Mouse (Mus musculus) left cerebral cortex, adult 18-20 months (tissue): ENCODE results near the gene Skil. TPM values are rescaled to one million over a fixed set of nuclear protein-coding genes. Genes with fewer than 3 reads are reported as not detected.

Source experiments
- DNase-seq, 2 experiments: peaks; one replicate each; pipeline ENCODE4 v3.0.0; 2021 to 2022; ENCODE audit warnings: low spot score in 2 of 2, mixed read lengths in 1 of 2
- long read RNA-seq, 2 experiments: library from polyadenylated mRNA; stranded (forward); transcript quantifications; one replicate each; pipeline ENCODE4 v2.0.0; 2021
- total RNA-seq, 2 experiments: library from RNA; stranded (reverse); gene quantifications; 2 replicates each; pipeline ENCODE4 v1.2.3; 2021

Skil gene
- total RNA-seq: 10 to 100 TPM; 61.8 to 64.3 TPM
- long read RNA-seq, experiment 1, full-length matches to known transcripts: 20 of 29 reads
- long read RNA-seq, experiment 1, partial matches to known transcripts: 3 of 29 reads
- long read RNA-seq, experiment 1, other reads (novel, unspliced or antisense): 6 of 29 reads
- long read RNA-seq, experiment 2, full-length matches to known transcripts: 7 of 11 reads
- long read RNA-seq, experiment 2, partial matches to known transcripts: 1 of 11 reads
- long read RNA-seq, experiment 2, other reads (novel, unspliced or antisense): 3 of 11 reads

GRCm38 (mm10) chr3:31094531-31095178, at the start of gene Skil:
Gene Skil (plus strand): TSS chr3:31095058.
- peak; percentile 90 to 94 for DNase-seq

- DNase-seq: no peak
Observed at GRCm38 (mm10) chr3:31047263-31047662, 47.6 kb upstream of the Skil start.

GRCm38 (mm10) chr3:31049087-31049486, 45.8 kb upstream of the Skil start:
- no peak for DNase-seq

- DNase-seq: no peak
Observed at GRCm38 (mm10) chr3:31050375-31050774, 44.5 kb upstream of the Skil start.

GRCm38 (mm10) chr3:31051730-31052129, 43.1 kb upstream of the Skil start:
- DNase-seq: no peak

GRCm38 (mm10) chr3:31053191-31053590, 41.7 kb upstream of the Skil start:
- no peak for DNase-seq

- DNase-seq: no peak
Observed at GRCm38 (mm10) chr3:31054888-31055287, 40.0 kb upstream of the Skil start.

GRCm38 (mm10) chr3:31056047-31056650, 38.7 kb upstream of the Skil start:
- DNase-seq: no peak

GRCm38 (mm10) chr3:31056651-31057627, 37.9 kb upstream of the Skil start:
- DNase-seq: peak; percentile 67 to 68

GRCm38 (mm10) chr3:31060745-31061102, 34.1 kb upstream of the Skil start:
- DNase-seq: no peak

- DNase-seq: no peak
Observed at GRCm38 (mm10) chr3:31061103-31061785, 33.6 kb upstream of the Skil start.

- no peak for DNase-seq
Observed at GRCm38 (mm10) chr3:31061786-31062120, 33.1 kb upstream of the Skil start.

- DNase-seq: no peak
Observed at GRCm38 (mm10) chr3:31062325-31062724, 32.5 kb upstream of the Skil start.

- DNase-seq: no peak
Observed at GRCm38 (mm10) chr3:31068482-31068881, 26.4 kb upstream of the Skil start.

- DNase-seq: no peak
Observed at GRCm38 (mm10) chr3:31071804-31072203, 23.1 kb upstream of the Skil start.

- no peak for DNase-seq
Observed at GRCm38 (mm10) chr3:31075808-31076207, 19.1 kb upstream of the Skil start.

- DNase-seq: no peak
Observed at GRCm38 (mm10) chr3:31077068-31077703, 17.7 kb upstream of the Skil start.

- DNase-seq: no peak
Observed at GRCm38 (mm10) chr3:31079450-31079849, 15.4 kb upstream of the Skil start.

GRCm38 (mm10) chr3:31080791-31081502, 13.9 kb upstream of the Skil start:
- DNase-seq: no peak
